Mouse (Mus musculus): ENCODE results near the gene Zfp239.

The Zfp239 gene

GRCm38 (mm10) chr6:117878700-117879407 is 17.0 kb downstream of the Zfp239 start:
- DNase-seq (ENCODE audit: extremely low read depth, low read depth, low spot score), result peak; percentile 64

DNA sequence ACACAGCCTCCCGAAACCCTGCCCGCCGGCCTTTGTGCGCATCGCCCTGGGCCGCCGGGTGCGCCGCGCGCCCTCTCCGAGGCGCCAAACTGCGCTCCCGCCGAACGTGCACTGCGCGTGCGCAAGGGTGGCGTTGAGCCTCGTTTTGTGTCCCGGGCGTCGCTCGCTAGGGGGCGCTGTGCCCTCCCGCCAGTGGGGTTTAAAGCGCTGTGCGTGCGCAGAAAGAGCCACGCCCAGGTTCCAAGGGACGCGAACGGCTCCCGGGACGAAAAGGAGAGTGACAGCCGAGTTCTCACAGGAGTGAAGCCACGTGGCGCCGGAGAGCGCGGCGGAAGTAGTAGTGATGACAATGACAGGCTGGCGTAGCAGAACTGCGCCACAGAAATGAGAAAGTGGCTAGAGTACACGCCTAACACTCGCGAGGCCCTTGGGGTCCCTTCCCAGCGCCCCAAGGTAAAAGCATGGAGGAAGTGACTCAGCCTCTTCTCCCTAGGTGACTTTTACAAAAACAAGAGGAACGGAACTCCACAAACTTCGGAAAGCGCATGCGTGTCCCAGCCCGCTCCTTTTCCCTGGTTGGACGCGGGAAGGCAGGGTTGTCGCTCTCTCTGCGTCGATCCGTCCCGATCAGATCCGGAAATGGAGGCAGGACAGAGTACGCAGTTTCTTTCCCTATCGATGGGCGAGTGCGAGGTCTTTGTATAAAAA is 17.7 kb downstream of the Zfp239 start:
- peak; percentile 56 for DNase-seq (ENCODE audit: extremely low read depth, low read depth, low spot score)

DNA sequence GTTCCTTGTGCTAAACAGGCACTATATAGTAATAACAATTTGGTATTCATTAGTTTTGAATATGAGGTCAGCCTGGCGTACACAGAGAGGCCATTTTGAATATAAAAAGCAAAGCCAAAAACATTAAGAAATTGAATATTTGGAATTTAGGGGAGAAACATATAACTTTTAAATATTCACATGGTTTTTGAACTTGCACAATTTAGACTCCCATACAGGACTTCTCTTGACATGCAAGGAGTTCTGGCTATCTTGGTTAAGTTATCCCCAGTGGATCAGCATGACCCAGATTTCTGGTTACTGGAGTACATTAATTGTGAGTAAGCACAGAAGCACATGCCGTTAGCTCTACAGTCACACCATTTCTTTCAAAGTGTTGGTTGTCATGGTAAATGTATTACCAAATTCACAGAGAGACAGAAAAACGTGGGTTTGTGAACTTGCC is 18.5 kb downstream of the Zfp239 start:
- no peak for DNase-seq (ENCODE audit: extremely low read depth, low read depth, low spot score)

DNA sequence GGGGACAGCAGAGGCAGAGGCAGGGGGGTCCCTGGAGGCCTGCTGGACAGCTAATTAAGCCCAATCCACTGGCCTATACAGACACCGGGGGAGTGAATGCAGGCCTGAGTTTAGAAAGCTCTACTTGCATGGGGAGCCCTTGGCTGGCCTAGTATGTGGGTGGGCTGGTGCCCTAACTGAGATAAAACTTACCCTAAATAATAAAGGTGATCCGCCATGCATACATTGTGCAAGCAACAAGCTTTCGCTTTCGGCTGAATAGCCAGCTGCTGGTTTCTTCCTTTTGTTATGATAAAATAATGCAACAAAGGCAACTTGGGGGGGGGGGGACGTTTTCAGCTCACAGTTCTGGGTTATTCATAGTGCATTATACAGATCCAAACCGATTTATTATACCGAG is 19.3 kb downstream of the Zfp239 start:
- no peak for DNase-seq (ENCODE audit: extremely low read depth, low read depth, low spot score)

GRCm38 (mm10) chr6:117881997-117882396 is 20.1 kb downstream of the Zfp239 start:
- DNase-seq (ENCODE audit: extremely low read depth, low read depth, low spot score), result no peak

- no peak for DNase-seq (ENCODE audit: extremely low read depth, low read depth, low spot score)
These were observed 24.0 kb downstream of the Zfp239 start for GRCm38 (mm10) chr6:117885943-117886342.

DNA sequence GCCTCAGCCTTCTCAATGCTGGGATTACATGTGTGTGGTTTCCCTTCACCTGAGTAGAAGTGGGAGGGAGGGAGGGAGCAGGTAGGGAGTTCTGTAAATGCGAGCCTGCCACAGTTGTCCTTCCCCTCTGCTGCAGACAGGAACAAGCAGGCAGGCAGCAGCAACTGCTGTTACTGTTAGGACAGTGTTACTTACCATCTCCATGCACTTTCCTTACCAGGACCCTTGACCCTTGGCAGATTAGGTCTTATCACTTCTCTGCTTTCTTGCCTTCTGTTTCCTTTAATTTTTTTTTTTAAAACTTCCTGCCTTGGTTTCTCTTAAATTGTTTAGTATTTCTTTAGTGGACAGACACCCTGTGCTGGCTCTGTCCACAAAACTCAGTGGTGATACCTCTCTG is 26.1 kb downstream of the Zfp239 start:
- DNase-seq (ENCODE audit: extremely low read depth, low read depth, low spot score), result no peak

DNA sequence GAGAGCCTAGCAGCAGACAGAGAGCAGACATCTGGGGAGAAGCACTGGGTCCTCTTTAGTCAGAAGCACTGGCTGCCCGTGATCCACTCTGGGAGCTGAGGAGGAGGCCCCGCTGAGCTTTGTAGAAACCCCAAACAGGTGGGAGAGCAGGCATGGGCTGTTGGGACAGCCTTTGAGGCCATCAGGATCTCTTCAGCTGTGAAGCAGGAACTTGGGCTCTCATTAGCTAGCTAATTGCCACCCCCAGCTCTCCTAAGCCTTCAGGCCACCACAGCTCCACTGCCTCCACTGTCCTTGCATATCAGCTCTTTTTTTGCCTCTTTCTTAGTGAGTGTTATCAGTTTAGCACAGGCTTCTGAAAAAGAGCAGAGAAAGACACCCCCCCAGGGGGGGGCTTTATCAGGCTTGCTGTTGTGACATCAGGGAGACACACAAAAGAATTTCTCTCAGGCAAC is 26.8 kb downstream of the Zfp239 start:
- DNase-seq (ENCODE audit: extremely low read depth, low read depth, low spot score), result no peak

GRCm38 (mm10) chr6:117890257-117890656 is 28.4 kb downstream of the Zfp239 start:
- no peak for DNase-seq (ENCODE audit: extremely low read depth, low read depth, low spot score)

- no peak for DNase-seq (ENCODE audit: extremely low read depth, low read depth, low spot score)
These were observed 29.7 kb downstream of the Zfp239 start for GRCm38 (mm10) chr6:117891369-117892160.

GRCm38 (mm10) chr6:117892386-117892785 is 30.5 kb downstream of the Zfp239 start:
- DNase-seq (ENCODE audit: extremely low read depth, low read depth, low spot score), result no peak

- no peak for DNase-seq (ENCODE audit: extremely low read depth, low read depth, low spot score)
These were observed 31.5 kb downstream of the Zfp239 start for GRCm38 (mm10) chr6:117893435-117893834.

GRCm38 (mm10) chr6:117897800-117898199 is 35.9 kb downstream of the Zfp239 start:
- no peak for DNase-seq (ENCODE audit: extremely low read depth, low read depth, low spot score)

GRCm38 (mm10) chr6:117900126-117901080 is 38.5 kb downstream of the Zfp239 start, which contains the start of gene Hnrnpf:
Hnrnpf (plus strand) TSS chr6:117900324.
- no peak for DNase-seq (ENCODE audit: extremely low read depth, low read depth, low spot score)

DNA sequence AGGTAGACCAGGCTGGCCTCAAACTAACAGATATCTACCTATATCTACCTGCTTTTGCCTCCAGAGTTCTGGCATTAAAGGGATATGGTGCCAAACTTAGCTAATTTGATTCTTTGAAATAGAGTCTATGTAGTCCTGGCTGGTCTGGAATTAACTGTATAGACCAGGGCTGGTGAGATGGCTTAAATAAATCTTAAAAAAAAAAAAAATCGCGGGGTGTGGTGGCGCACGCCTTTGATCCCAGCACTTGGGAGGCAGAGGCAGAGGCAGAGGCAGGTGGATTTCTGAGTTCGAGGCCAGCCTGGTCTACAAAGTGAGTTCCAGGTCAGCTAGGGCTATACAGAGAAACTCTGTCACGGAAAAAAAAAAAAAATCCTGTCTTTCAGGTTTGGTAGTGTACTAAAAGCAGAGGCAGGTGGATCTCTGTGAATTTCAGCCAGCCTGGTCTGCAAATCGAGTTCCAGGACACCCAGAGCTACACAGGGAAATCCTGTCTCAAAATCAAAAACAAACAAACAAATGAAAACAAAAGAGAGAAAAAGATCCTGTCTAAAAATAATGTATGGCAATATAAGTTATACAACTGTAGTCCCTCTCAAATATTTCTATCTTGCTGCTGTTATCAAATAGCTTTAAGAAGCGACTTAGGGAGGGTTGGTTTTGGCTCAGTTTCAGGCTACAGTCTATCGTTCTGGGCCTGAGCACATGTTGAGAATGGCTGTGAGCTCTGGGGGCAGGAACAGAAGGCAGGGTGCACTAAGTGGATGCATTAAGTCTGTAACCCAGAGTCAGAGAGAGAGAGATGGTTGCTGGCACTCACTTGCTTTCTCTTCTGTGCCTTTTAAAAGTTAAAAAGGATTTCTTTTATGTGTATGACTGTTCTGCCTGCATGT is 39.9 kb downstream of the Zfp239 start:
- DNase-seq (ENCODE audit: extremely low read depth, low read depth, low spot score), result no peak

GRCm38 (mm10) chr6:117902556-117902955 is 40.7 kb downstream of the Zfp239 start:
- no peak for DNase-seq (ENCODE audit: extremely low read depth, low read depth, low spot score)

- no peak for DNase-seq (ENCODE audit: extremely low read depth, low read depth, low spot score)
These were observed 41.9 kb downstream of the Zfp239 start for GRCm38 (mm10) chr6:117903836-117904235.

DNA sequence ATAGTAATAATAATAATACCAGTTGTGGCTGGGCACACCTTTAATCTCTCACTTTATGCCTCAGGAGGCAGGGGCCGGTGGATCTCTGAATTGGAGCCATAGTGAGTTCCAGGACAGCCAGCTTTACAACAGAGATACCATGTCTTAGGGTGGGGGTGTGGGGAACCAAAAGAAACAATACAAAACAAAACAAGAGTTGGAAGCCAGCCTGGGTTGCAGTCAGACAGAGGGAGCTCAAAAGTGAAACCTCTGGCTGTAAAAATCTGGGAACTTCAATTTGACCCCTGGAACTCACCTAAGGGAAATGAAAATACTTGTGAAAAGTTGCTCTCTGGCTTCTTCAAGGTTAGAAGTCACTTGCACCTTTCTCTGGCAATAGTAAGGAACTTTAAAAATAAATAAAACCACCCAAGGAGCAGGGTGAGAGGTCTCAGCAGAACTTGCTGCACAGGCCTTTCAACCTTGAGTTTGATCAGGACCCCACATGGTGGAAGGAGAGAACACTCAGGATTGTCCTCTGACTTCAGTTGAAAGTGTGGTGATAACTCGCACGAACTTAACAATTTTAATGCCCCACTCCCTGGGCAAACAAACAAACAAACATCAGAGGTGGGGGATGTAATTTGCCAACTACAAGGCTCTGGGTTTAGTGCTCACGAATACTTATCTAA is 43.5 kb downstream of the Zfp239 start:
- no peak for DNase-seq (ENCODE audit: extremely low read depth, low read depth, low spot score)

- no peak for DNase-seq (ENCODE audit: extremely low read depth, low read depth, low spot score)
These were observed 44.2 kb downstream of the Zfp239 start for GRCm38 (mm10) chr6:117906015-117906531.
